Mouse (Mus musculus) heart, postnatal 25 days (tissue): ENCODE results near the gene Ifi202b. TPM values are rescaled to one million over a fixed set of nuclear protein-coding genes. Genes with fewer than 3 reads are reported as not detected.
"Not testable (repeated sequence)": the region's sequence is repeated elsewhere in the genome, so short reads cannot be mapped to it uniquely, and the experiment has no call there.

Experiments
- DNase-seq: peaks from one replicate; pipeline ENCODE4 v3.0.0; 2022; ENCODE audit warnings: low spot score
- intact Hi-C: fragments of 180-260 bp; cut with DNase I; formaldehyde crosslinking; loops from one replicate; pipeline ENCODE4 v1.15.1; 2025
- total RNA-seq, 2 experiments: library from RNA; stranded (reverse); gene quantifications; 2 replicates each; pipeline ENCODE4 v1.2.3; 2021

Gene Ifi202b
- not detected for total RNA-seq

GRCm38 (mm10) chr1:173982694-173983305 lies at the start of gene Ifi202b:
Gene Ifi202b, minus strand, starts transcription at chr1:173982744.
- intact Hi-C loops, DNase-seq: not testable (repeated sequence)

GRCm38 (mm10) chr1:174031698-174032097 lies 49.2 kb upstream of the Ifi202b start, which contains the start of gene Ifi205:
Gene Ifi205, minus strand, starts transcription at chr1:174031810.
- DNase-seq, result no peak
- intact Hi-C loops, result no loop called here

- DNase-seq, intact Hi-C loops: not testable (repeated sequence)
Observed at GRCm38 (mm10) chr1:174007050-174007449, 24.5 kb upstream of the Ifi202b start.

- intact Hi-C loops, DNase-seq: not testable (repeated sequence)
Observed at GRCm38 (mm10) chr1:174004352-174005109, 22.0 kb upstream of the Ifi202b start.

- intact Hi-C loops, result no loop called here
- DNase-seq, result no peak
Observed at GRCm38 (mm10) chr1:173995003-173995402, 12.5 kb upstream of the Ifi202b start.

GRCm38 (mm10) chr1:173981038-173981437 lies 1.5 kb downstream of the Ifi202b start:
- intact Hi-C loops, DNase-seq: not testable (repeated sequence)

GRCm38 (mm10) chr1:173977622-173978021 lies 4.9 kb downstream of the Ifi202b start:
- no peak for DNase-seq
- intact Hi-C loops, result no loop called here

- DNase-seq, result no peak
- intact Hi-C loops, result no loop called here
Observed at GRCm38 (mm10) chr1:173973111-173973510, 9.4 kb downstream of the Ifi202b start.

GRCm38 (mm10) chr1:173961491-173961890 lies 21.1 kb downstream of the Ifi202b start:
- DNase-seq, intact Hi-C loops: not testable (repeated sequence)

- DNase-seq, intact Hi-C loops: not testable (repeated sequence)
Observed at GRCm38 (mm10) chr1:173959998-173960397, 22.5 kb downstream of the Ifi202b start.

GRCm38 (mm10) chr1:173955839-173956527 lies 26.6 kb downstream of the Ifi202b start:
- DNase-seq, intact Hi-C loops: not testable (repeated sequence)

- intact Hi-C loops, result no loop called here
Observed at GRCm38 (mm10) chr1:173955071-173955796, 27.3 kb downstream of the Ifi202b start.

GRCm38 (mm10) chr1:173953563-173953962 lies 29.0 kb downstream of the Ifi202b start:
- no peak for DNase-seq
- intact Hi-C loops, result no loop called here

More at GRCm38 (mm10) chr1:173955071-173955796, 27.3 kb downstream of the Ifi202b start:
- DNase-seq, result no peak

GRCm38 (mm10) chr1:173949044-173949443 lies 33.5 kb downstream of the Ifi202b start:
- intact Hi-C loops, result not testable (repeated sequence)

GRCm38 (mm10) chr1:173942780-173943066 lies 39.8 kb downstream of the Ifi202b start:
- DNase-seq, intact Hi-C loops: not testable (repeated sequence)

More at GRCm38 (mm10) chr1:173949044-173949443, 33.5 kb downstream of the Ifi202b start:
- not testable (repeated sequence) for DNase-seq

- DNase-seq, intact Hi-C loops: not testable (repeated sequence)
Observed at GRCm38 (mm10) chr1:173941924-173942779, 40.4 kb downstream of the Ifi202b start, which contains the start of the genes Mndal and Ifi203. Gene Mndal, minus strand, starts transcription at chr1:173942491. Gene Ifi203, minus strand, starts transcription at chr1:173942672.

- DNase-seq, intact Hi-C loops: not testable (repeated sequence)
Observed at GRCm38 (mm10) chr1:173941522-173941921, 41.0 kb downstream of the Ifi202b start.

GRCm38 (mm10) chr1:173919279-173919678 lies 63.3 kb downstream of the Ifi202b start:
- intact Hi-C loops, DNase-seq: not testable (repeated sequence)

GRCm38 (mm10) chr1:173914559-173914958 lies 68.0 kb downstream of the Ifi202b start:
- no peak for DNase-seq
- intact Hi-C loops, result no loop called here
